Mouse (Mus musculus) myocyte (in vitro differentiated cells): ENCODE data around the gene Eln. TPM values are rescaled to one million over a fixed set of nuclear protein-coding genes. Genes with fewer than 3 reads are reported as not detected.

Source experiments
- H3K27me3 ChIP-seq: one replicate; pipeline ENCODE4 v1.6.1; 2011; ENCODE audit not compliant: control insufficient read depth, insufficient read depth, insufficient read length
- H3K36me3 ChIP-seq: one replicate; pipeline ENCODE4 v1.6.1; 2011; ENCODE audit not compliant: control insufficient read depth, insufficient read depth
- H3K4me2 ChIP-seq: one replicate; pipeline ENCODE4 v1.6.1; 2011; ENCODE audit warnings: low read depth, control low read depth
- H3K4me3 ChIP-seq: one replicate; pipeline ENCODE4 v1.5.1; 2011; ENCODE audit warnings: mild to moderate bottlenecking, control low read depth, moderate library complexity
- H3K79me2 ChIP-seq: one replicate; pipeline ENCODE4 v1.6.1; 2011; ENCODE audit not compliant: control insufficient read depth, insufficient read depth
- H3ac ChIP-seq: one replicate; pipeline ENCODE4 v1.6.1; 2011; ENCODE audit not compliant: control insufficient read depth, insufficient read length
- CEBPB ChIP-seq: IDR thresholded peaks from 2 replicates; pipeline ENCODE4 v1.6.1; 2011; ENCODE audit warnings: mild to moderate bottlenecking, moderate library complexity; ENCODE audit not compliant: poor library complexity, insufficient read depth, severe bottlenecking
- E2F4 ChIP-seq: IDR thresholded peaks from one replicate; pipeline ENCODE4 v1.6.1; 2011; ENCODE audit warnings: mild to moderate bottlenecking, control low read depth, moderate library complexity; ENCODE audit not compliant: insufficient read depth
- MAX ChIP-seq: IDR thresholded peaks from one replicate; pipeline ENCODE4 v1.6.1; 2011; ENCODE audit warnings: low read depth, mild to moderate bottlenecking, control low read depth
- MYOD1 ChIP-seq, 3 experiments: IDR thresholded peaks; one replicate each; pipeline ENCODE4 v1.6.1; 2011; ENCODE audit warnings: control low read depth in 2 of 3, low read depth in 2 of 3, mild to moderate bottlenecking in 2 of 3, moderate library complexity in 1 of 3; ENCODE audit not compliant: insufficient read length in 2 of 3, control insufficient read depth in 1 of 3
- MYOG ChIP-seq, 3 experiments: IDR thresholded peaks; one replicate each; pipeline ENCODE4 v1.6.1; 2011; ENCODE audit warnings: control low read depth in 2 of 3, low read depth in 2 of 3, mild to moderate bottlenecking in 2 of 3; ENCODE audit not compliant: insufficient read length in 2 of 3, control insufficient read depth in 1 of 3, insufficient read depth in 1 of 3
- POLR2A ChIP-seq: IDR thresholded peaks from one replicate; pipeline ENCODE4 v1.6.1; 2011; ENCODE audit warnings: low read depth, mild to moderate bottlenecking, control low read depth, moderate library complexity; ENCODE audit not compliant: insufficient read length
- POLR2AphosphoS2 ChIP-seq: IDR thresholded peaks from one replicate; pipeline ENCODE4 v1.6.1; 2011; ENCODE audit warnings: low read depth, control low read depth; ENCODE audit not compliant: insufficient read length
- REST ChIP-seq: IDR thresholded peaks from one replicate; pipeline ENCODE4 v1.6.1; 2011; ENCODE audit warnings: mild to moderate bottlenecking, control low read depth, moderate library complexity; ENCODE audit not compliant: insufficient read depth, insufficient read length
- SRF ChIP-seq: IDR thresholded peaks from one replicate; pipeline ENCODE4 v1.6.1; 2011; ENCODE audit warnings: low read depth; ENCODE audit not compliant: control insufficient read depth, insufficient read length
- TCF12 ChIP-seq: IDR thresholded peaks from one replicate; pipeline ENCODE4 v1.6.1; 2011; ENCODE audit warnings: mild to moderate bottlenecking, control low read depth; ENCODE audit not compliant: poor library complexity, insufficient read depth, severe bottlenecking
- TCF3 ChIP-seq: IDR thresholded peaks from one replicate; pipeline ENCODE4 v1.6.1; 2011; ENCODE audit warnings: low read depth, control low read depth; ENCODE audit not compliant: insufficient read length
- USF1 ChIP-seq: IDR thresholded peaks from one replicate; pipeline ENCODE4 v1.6.1; 2011; ENCODE audit warnings: low read depth, mild to moderate bottlenecking, control low read depth, moderate library complexity
- polyA plus RNA-seq: library from polyadenylated mRNA; unstranded; fragments of >200 nt; fragmentation: generic; extraction: Trizol; gene quantifications from one replicate; pipeline ENCODE4 v1.2.1, GENCODE M21; 2012; ENCODE audit warnings: missing spikeins

Eln gene
- polyA plus RNA-seq, 1 experiment, result 0.02 TPM

DNA sequence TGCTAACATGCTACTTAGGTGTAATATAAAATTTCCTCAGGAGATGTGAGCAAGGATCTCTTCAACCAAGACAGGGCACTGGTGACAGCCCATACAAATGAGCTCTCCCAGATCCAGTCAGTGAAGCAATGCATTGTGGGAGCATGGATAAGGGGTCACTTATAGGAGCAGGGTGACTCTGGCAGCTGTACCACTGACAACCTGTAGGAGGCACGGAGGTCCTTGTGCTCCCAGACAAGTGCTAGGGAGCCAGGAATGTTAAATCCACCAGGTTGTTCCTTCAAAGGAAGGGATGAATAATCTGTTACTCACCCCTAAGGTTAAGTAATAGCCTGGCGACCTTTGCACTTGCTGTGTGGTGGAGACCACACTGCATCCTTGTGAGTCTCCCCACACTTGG lies 52.0 kb downstream of the Eln start:
- no peak for TF ChIP-seq USF1
- TF ChIP-seq REST, result no peak
- Histone ChIP-seq H3K27me3 (peaks cover 25% of the 10 kb centered on the region), H3K79me2 (no peaks in the 10 kb centered on the region), H3K4me2 (no peak overlapping the region), H3K36me3 (no peaks in the 10 kb centered on the region), H3ac (no peak overlapping the region), H3K4me3 (no peak overlapping the region)

DNA sequence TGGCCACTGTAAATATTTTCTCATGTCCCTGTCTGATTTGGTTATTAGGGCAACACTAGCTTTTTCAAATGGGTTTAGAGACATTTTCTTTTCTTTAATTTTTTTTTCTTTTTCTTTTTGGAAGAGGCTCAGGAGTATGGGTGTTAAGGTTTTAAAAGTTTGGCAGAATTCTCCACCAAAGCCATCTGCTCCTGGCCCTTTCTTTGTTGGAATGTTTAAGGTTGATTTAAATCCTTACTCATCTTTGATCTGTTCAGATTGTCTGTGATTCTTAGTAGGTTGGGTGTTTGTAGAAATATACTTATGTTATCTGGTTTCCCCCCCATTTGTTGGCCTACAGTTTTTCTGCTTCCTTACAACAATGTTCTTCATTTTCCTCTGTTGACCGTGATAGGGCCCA lies 54.4 kb downstream of the Eln start:
- Histone ChIP-seq H3K4me2 (no peak overlapping the region), H3K79me2 (peaks cover under 1% of the 10 kb centered on the region), H3K27me3 (peaks cover 12% of the 10 kb centered on the region), H3K36me3 (no peaks in the 10 kb centered on the region), H3K4me3 (no peak overlapping the region), H3ac (no peak overlapping the region)
- no peak for TF ChIP-seq CEBPB
- no peak for TF ChIP-seq MYOG (IDR thresholded peaks at IDR 0.05; ENCODE audit: control insufficient read depth in 1 of 3, insufficient read depth in 1 of 3, insufficient read length in 2 of 3, low read depth in 2 of 3)
- no peak for TF ChIP-seq USF1
- TF ChIP-seq SRF, result no peak
- TF ChIP-seq TCF12, result no peak
- TF ChIP-seq MYOD1 (IDR thresholded peaks at IDR 0.05; ENCODE audit: control insufficient read depth in 1 of 3, insufficient read length in 2 of 3, low read depth in 2 of 3), result no peak
- TF ChIP-seq REST, result no peak
- TF ChIP-seq TCF3, result no peak
- TF ChIP-seq POLR2AphosphoS2, result no peak
- no peak for TF ChIP-seq MAX
- no peak for TF ChIP-seq E2F4
- TF ChIP-seq POLR2A, result no peak

DNA sequence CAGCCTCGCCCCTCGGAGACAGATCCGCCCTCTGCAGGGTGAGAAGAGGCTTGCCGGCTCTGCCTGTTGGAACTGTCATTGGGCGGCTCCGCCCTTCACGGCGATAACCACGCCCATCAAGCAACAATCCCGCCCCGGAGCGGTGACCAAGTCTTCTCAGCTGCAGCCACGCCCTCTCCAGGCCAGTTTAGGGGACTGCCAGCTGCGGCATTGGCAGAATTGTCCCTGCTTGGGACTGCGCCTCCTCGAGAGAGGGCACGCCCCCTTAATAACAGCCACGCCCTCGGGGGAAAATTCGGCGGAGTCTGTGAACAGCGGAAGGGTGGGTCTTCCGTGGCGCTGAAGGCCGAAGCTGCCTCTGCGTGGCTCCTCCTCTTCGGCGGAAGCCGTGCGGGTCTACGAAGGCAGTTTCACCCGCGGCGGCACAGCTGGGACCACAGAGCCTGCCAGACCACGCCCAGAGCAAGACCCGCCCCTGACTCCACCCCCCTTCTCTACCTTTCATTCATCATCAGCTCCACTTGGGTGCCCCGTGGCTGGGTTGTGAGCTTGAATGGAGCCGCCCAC lies 58.3 kb downstream of the Eln start:
- Histone ChIP-seq H3K4me3 (peak overlapping the region; percentile 34), H3ac (peak overlapping the region; percentile 49)
- no peak for TF ChIP-seq USF1
- TF ChIP-seq POLR2AphosphoS2, result no peak
- no peak for TF ChIP-seq CEBPB
- TF ChIP-seq TCF12, result no peak
- TF ChIP-seq REST, result no peak
- TF ChIP-seq MYOG (IDR thresholded peaks at IDR 0.05; ENCODE audit: control insufficient read depth in 1 of 3, insufficient read depth in 1 of 3, insufficient read length in 2 of 3, low read depth in 2 of 3), result peak in 1 of 3 experiments; percentile 50
- TF ChIP-seq POLR2A, result peak; percentile 47
- TF ChIP-seq TCF3, result no peak
- TF ChIP-seq SRF, result peak; percentile 13
- TF ChIP-seq MAX, result no peak
- no peak for TF ChIP-seq E2F4
- peak in 1 of 3 experiments; percentile 28 for TF ChIP-seq MYOD1 (IDR thresholded peaks at IDR 0.05; ENCODE audit: control insufficient read depth in 1 of 3, insufficient read length in 2 of 3, low read depth in 2 of 3)

DNA sequence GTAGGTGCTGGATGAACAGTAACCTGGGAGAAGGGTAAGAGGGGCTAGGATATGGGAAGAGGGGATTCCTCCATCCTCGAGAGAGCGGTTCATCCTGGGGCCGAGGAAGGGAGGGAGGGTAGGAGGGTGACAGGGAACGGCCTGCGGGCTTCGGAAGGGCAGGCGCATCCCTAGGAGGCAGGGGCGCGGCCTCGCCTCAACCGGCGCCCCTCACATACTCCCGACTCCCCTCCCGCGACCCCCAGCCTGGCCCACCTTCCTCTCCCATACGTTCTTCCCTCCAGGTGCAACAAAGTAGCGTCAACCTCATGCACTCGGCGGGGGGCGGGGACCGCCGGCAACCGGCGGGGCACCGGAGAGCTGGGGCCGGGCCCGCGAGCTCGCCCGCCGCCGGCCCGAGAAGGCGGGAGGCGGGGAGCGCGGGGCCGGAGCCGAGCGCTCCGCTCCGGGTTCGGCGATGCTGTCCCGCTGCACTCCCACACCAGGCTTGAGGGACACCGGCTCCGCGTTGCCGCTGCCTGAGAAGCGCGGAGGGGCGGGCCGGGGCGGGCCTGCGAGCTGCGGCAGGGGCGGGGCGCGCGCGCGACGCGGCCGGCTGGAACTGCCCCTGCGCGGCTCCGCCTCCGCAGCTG lies 58.9 kb downstream of the Eln start, which contains the start of gene Limk1:
Gene Limk1 (minus strand): TSS at position 513 of the 632 bp plus-strand sequence.
- H3K36me3 ChIP-seq, result no peaks in the 10 kb centered on the region
- H3K27me3 ChIP-seq, result no peaks in the 10 kb centered on the region
- H3K4me2 ChIP-seq, result peak within 1 kb of the TSS; percentile 86
- TF ChIP-seq POLR2AphosphoS2, result peak; percentile 61
- no peak for TF ChIP-seq SRF
- TF ChIP-seq POLR2A, result peak; percentile 82
- H3K4me3 ChIP-seq, result peak within 1 kb of the TSS; percentile 34
- peak within 1 kb of the TSS; percentile 49 for H3ac ChIP-seq
- H3K79me2 ChIP-seq, result peaks cover 6% of the 10 kb centered on the region

More for the DNA sequence above, 58.3 kb downstream of the Eln start:
- Histone ChIP-seq H3K79me2 (peaks cover 6% of the 10 kb centered on the region), H3K27me3 (no peaks in the 10 kb centered on the region), H3K36me3 (no peaks in the 10 kb centered on the region), H3K4me2 (peak overlapping the region; percentile 70)

DNA sequence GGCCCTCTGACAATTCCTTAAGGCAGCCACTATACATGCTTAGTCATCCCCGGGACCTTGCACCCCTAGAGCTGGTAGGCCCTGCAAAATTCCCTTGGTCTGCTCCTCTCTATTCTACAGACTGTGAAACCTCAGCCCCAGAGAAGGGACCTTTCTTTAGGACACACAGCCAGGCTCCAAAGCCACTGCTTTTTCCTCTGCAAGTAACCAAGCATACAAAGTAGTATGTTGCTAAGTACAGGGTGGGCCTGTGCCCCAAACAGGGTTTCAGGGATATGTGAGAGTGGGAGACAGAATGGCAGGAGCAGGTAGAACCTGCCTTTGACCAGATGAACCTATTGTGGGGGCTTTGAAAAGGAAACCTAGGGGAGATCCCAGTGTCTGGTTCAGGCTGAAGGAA lies 59.9 kb downstream of the Eln start:
- TF ChIP-seq MAX, result no peak
- no peak for TF ChIP-seq MYOG (IDR thresholded peaks at IDR 0.05; ENCODE audit: control insufficient read depth in 1 of 3, insufficient read depth in 1 of 3, insufficient read length in 2 of 3, low read depth in 2 of 3)
- H3K4me3 ChIP-seq, result peak overlapping the region; percentile 34
- H3K79me2 ChIP-seq, result peaks cover 6% of the 10 kb centered on the region
- peak overlapping the region; percentile 86 for H3K4me2 ChIP-seq
- H3K36me3 ChIP-seq, result peaks cover 3% of the 10 kb centered on the region
- no peaks in the 10 kb centered on the region for H3K27me3 ChIP-seq
- no peak overlapping the region for H3ac ChIP-seq
